Mouse (Mus musculus) heart, postnatal 0 days (tissue): ENCODE results near the gene Cybrd1. TPM values are rescaled to one million over a fixed set of nuclear protein-coding genes. Genes with fewer than 3 reads are reported as not detected.

Source experiments
- ATAC-seq: fragments of 200-750 bp; cut with Nextera tagmentation; 2 replicates; pipeline ENCODE4 v1.8.0; 2017; ENCODE audit warnings: low read depth, moderate number of reproducible peaks, moderate library complexity; ENCODE audit not compliant: insufficient read depth
- DNase-seq: peaks from one replicate; pipeline ENCODE4 v3.0.0-alpha.2; 2016; ENCODE audit warnings: low spot score
- H3K27ac ChIP-seq: fragments of 300-500 bp; sonication (generic); 2 replicates; pipeline ENCODE4 v1.5.1; 2014; ENCODE audit warnings: low read depth, mild to moderate bottlenecking
- H3K27me3 ChIP-seq: fragments of 300-500 bp; sonication (generic); 2 replicates; pipeline ENCODE4 v1.6.1; 2014; ENCODE audit warnings: low read length, mixed read lengths; ENCODE audit not compliant: control insufficient read depth, insufficient read depth
- H3K36me3 ChIP-seq: fragments of 300-500 bp; sonication (generic); replicated peaks from 2 replicates; pipeline ENCODE4 v1.6.1; 2014; ENCODE audit warnings: low read length, mixed read lengths; ENCODE audit not compliant: control insufficient read depth, insufficient read depth
- H3K4me1 ChIP-seq: fragments of 300-500 bp; sonication (generic); 2 replicates; pipeline ENCODE4 v1.6.1; 2014; ENCODE audit warnings: antibody characterized with exemption; ENCODE audit not compliant: control insufficient read depth, insufficient read depth
- H3K4me2 ChIP-seq: fragments of 300-500 bp; sonication (generic); 2 replicates; pipeline ENCODE4 v1.6.1; 2014; ENCODE audit warnings: low read depth, mild to moderate bottlenecking, low read length, moderate library complexity
- H3K4me3 ChIP-seq: fragments of 300-500 bp; sonication (generic); 2 replicates; pipeline ENCODE4 v1.5.1; 2014; ENCODE audit warnings: low read depth, low read length
- H3K9ac ChIP-seq: fragments of 300-500 bp; sonication (generic); replicated peaks from 2 replicates; pipeline ENCODE4 v1.6.1; 2014; ENCODE audit warnings: low read depth, low read length, mixed read lengths
- H3K9me3 ChIP-seq: fragments of 300-500 bp; sonication (generic); replicated peaks from 2 replicates; pipeline ENCODE4 v1.6.1; 2016; ENCODE audit warnings: low read length; ENCODE audit not compliant: control insufficient read depth
- CTCF ChIP-seq: IDR thresholded peaks from 2 replicates; pipeline ENCODE4 v1.5.1; 2016; ENCODE audit warnings: antibody characterized with exemption, control low read depth, low read depth
- EP300 ChIP-seq: IDR thresholded peaks from 2 replicates; pipeline ENCODE4 v1.6.1; 2016; ENCODE audit warnings: antibody characterized with exemption, low read depth
- WGBS: fragments of 180-500 bp; shearing (Covaris S2); extraction: QIAGEN DNeasy Blood & Tissue Kit; methylation state at CpG from one replicate; pipeline ENCODE4 v1.1.7; 2014; 5-methylcytosine and 5-hydroxymethylcytosine counted together
- polyA plus RNA-seq: library from polyadenylated mRNA; unstranded; fragments of >200 nt; fragmentation: Nextera tagmentation; extraction: Ambion mirVana; gene quantifications from 2 replicates; pipeline ENCODE4 v1.2.1, GENCODE M21; 2015
- total RNA-seq: library from RNA; depleted of rRNA; stranded (reverse); fragments of >200 nt; gene quantifications from 2 replicates; pipeline ENCODE4 v1.2.3, GENCODE M21; 2014; ENCODE audit warnings: low replicate concordance; rRNA removed

Cybrd1 gene
- total RNA-seq (2.2 and 2.6 TPM in 2 replicates), polyA plus RNA-seq (0.56 and 0.60 TPM in 2 replicates)

DNA sequence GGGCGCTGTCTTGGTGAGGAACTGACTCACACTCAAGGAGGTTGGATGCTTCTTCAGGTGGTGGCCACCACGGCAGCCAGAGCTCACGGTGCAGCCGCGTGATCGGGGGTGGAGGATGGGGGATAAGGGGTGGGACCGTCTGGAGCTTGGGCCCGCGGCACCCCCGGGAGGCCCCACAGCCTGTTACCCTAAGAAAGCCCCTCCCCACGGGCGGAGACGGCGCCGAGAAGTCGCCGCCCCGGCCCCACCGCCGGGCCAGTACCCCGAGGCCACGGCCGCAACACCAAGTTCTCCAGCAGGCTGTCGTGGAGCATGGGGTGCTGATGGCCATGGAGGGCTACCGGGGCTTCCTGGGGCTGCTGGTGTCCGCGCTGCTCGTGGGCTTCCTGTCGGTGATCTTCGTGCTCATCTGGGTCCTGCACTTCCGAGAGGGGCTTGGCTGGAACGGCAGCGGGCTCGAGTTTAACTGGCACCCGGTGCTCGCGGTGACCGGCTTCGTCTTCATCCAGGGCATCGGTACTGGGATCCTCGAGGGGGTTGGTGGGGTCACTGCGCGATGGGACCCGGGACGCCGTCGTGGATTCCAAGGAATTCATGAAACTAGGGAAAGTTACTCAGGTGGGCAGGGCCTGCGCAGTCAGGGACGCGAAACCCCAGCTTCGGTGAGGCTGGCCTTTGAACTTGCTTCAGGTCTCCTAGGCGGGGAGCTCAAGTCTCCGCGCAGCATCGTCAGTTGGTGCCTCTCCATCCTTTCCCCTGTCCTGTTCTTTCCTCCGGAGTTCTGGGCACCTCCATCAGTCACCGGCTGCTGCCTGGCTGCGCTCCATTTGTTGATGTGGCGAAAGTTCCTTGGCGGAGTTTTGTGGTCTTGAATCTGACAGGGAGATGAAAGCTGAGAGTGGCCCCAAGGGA, at the start of gene Cybrd1:
Gene Cybrd1, plus strand, starts transcription at position 127 of the 912 bp plus-strand sequence.
- Histone ChIP-seq H3K9ac (0 out of 2 replicates have a peak within 1 kb of the TSS, but pooled peaks have one; percentile 5), H3K27me3 (peaks cover 22% of the 10 kb centered on the region; the same call in 1 of the 2 replicates), H3K4me1 (no peaks in the 10 kb centered on the region), H3K9me3 (no peaks in the 10 kb centered on the region), H3K4me3 (peak within 1 kb of the TSS; percentile 50), H3K27ac (no peak within 1 kb of the TSS), H3K36me3 (no peaks in the 10 kb centered on the region), H3K4me2 (peak within 1 kb of the TSS; percentile 87)
- ATAC-seq: peak; percentile 55
- no peak for TF ChIP-seq CTCF
- peak; percentile 53 for DNase-seq
- WGBS: 2% methylated on average over 60 of the region's 60 CpGs

GRCm38 (mm10) chr2:71071601-71072000, 46.1 kb upstream of the Cybrd1 start:
- H3K4me3 ChIP-seq: no peak overlapping the region
- 88% methylated on average over 4 of the region's 4 CpGs for WGBS
- no peak for ATAC-seq
- no peak overlapping the region for H3K9ac ChIP-seq
- H3K27me3 ChIP-seq: no peaks in the 10 kb centered on the region
- H3K9me3 ChIP-seq: no peaks in the 10 kb centered on the region
- DNase-seq: no peak
- H3K36me3 ChIP-seq: peaks cover 3% of the 10 kb centered on the region; the same call in 1 of the 2 replicates
- H3K27ac ChIP-seq: no peak overlapping the region
- H3K4me2 ChIP-seq: no peak overlapping the region
- no peaks in the 10 kb centered on the region for H3K4me1 ChIP-seq
- TF ChIP-seq EP300 (no peak), CTCF (no peak)

- WGBS: 80% methylated on average over 3 of the region's 3 CpGs
- Histone ChIP-seq H3K4me3 (no peak overlapping the region), H3K9ac (no peak overlapping the region), H3K9me3 (no peaks in the 10 kb centered on the region), H3K27ac (no peak overlapping the region), H3K4me2 (no peak overlapping the region), H3K27me3 (no peaks in the 10 kb centered on the region), H3K4me1 (no peaks in the 10 kb centered on the region), H3K36me3 (peaks cover 15% of the 10 kb centered on the region; the same call in 1 of the 2 replicates)
- ATAC-seq: no peak
- TF ChIP-seq CTCF (no peak), EP300 (no peak)
- no peak for DNase-seq
Measured at GRCm38 (mm10) chr2:71073330-71073729, 44.4 kb upstream of the Cybrd1 start.

- H3K4me3 ChIP-seq: no peak overlapping the region
- 53% methylated on average over 3 of the region's 3 CpGs for WGBS
- H3K36me3 ChIP-seq: peaks cover 15% of the 10 kb centered on the region; the same call in 1 of the 2 replicates
- no peaks in the 10 kb centered on the region for H3K27me3 ChIP-seq
- H3K27ac ChIP-seq: no peak overlapping the region
- no peak overlapping the region for H3K4me2 ChIP-seq
- H3K4me1 ChIP-seq: no peaks in the 10 kb centered on the region
- no peak for DNase-seq
- no peak for ATAC-seq
- no peak for TF ChIP-seq EP300
- H3K9me3 ChIP-seq: no peaks in the 10 kb centered on the region
- H3K9ac ChIP-seq: no peak overlapping the region
Measured at GRCm38 (mm10) chr2:71073828-71074227, 43.9 kb upstream of the Cybrd1 start.

DNA sequence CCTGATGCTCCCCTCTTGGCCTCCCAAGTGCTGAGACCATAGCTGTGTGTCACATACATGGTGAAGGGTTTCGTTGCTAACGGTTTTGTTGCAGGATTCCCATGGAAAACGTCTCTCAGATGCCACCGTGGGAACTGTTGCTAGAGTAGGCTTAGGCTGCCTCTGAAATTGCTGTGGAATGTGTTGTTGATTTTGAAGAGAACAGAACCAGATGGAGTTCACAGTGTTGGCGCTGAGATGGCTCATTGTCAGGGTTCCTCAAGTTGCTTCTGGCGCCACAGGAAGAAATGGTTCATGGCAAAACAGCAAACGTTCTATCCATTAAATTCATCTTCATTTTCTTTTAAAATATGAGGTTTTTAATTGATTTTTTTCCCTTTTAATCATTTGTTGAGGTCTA, 35.3 kb upstream of the Cybrd1 start:
- Histone ChIP-seq H3K4me1 (no peaks in the 10 kb centered on the region), H3K27me3 (no peaks in the 10 kb centered on the region), H3K27ac (no peak overlapping the region), H3K9me3 (no peaks in the 10 kb centered on the region), H3K4me3 (no peak overlapping the region), H3K36me3 (peaks cover 53% of the 10 kb centered on the region), H3K9ac (no peak overlapping the region), H3K4me2 (no peak overlapping the region)
- TF ChIP-seq EP300 (no peak), CTCF (no peak)
- DNase-seq: no peak
- no peak for ATAC-seq
- 89% methylated on average over 7 of the region's 7 CpGs for WGBS
